Mouse (Mus musculus): ENCODE measurements at regions not wholly inside any gene's neighbourhood (a gene's known extent, or its start where the extent isn't known, plus 50 kb on each side); places are given as distances from the start of the nearest gene placed in this dataset.

DNA sequence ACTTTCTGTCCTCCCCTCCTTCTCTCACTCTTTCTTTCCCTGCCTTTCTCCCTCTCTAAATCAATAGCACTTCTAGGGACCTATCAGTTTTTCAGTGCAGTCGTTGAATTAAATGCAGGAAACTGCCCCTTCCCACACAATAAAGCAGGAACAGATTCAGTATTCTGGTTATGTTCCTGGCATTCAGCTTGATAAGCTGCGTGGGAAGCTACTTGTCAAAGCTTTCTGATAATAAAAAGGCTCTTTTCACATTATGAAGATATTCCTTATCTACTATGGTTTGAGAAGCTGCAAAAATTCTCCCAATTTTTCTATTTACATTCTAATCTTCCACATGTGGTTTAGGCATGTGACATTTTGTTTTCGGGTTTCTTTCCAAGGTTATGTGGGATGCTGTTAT, 367.3 kb upstream of the Agtr1b start:
- TF ChIP-seq CTCF (IDR thresholded peaks at IDR 0.05; ENCODE audit: low read depth) (no peak), EP300 (optimal IDR thresholded peaks at IDR 0.05) (no peak)
